Mouse (Mus musculus) gonadal fat pad, adult 2 months (tissue): ENCODE data around the gene Tmem189. TPM values are rescaled to one million over a fixed set of nuclear protein-coding genes. Genes with fewer than 3 reads are reported as not detected.
A peak's percentile ranks its signal among the peaks of the same experiment; 100 is the strongest.

Experiments used
- DNase-seq: peaks from one replicate; pipeline ENCODE4 v3.0.0-alpha.2; 2012; ENCODE audit warnings: low read depth
- polyA plus RNA-seq: library from polyadenylated mRNA; depleted of rRNA; stranded (reverse); fragments of >200 nt; gene quantifications from 2 replicates; pipeline ENCODE4 v1.2.3, GENCODE M21; 2012; rRNA removed

Tmem189 gene
- 210 and 219 TPM in 2 replicates for polyA plus RNA-seq

- DNase-seq, result no peak
Observed at GRCm38 (mm10) chr2:167689501-167690218, at the start of gene Tmem189. TSS of gene Tmem189 (minus strand) at chr2:167689822.

GRCm38 (mm10) chr2:167739030-167739429 lies 49.4 kb upstream of the Tmem189 start:
- no peak for DNase-seq

- DNase-seq, result no peak
Observed at GRCm38 (mm10) chr2:167734861-167735260, 45.2 kb upstream of the Tmem189 start.

GRCm38 (mm10) chr2:167731149-167731548 lies 41.5 kb upstream of the Tmem189 start:
- DNase-seq, result no peak

- DNase-seq, result no peak
Observed at GRCm38 (mm10) chr2:167730036-167730435, 40.4 kb upstream of the Tmem189 start.

GRCm38 (mm10) chr2:167727161-167727560 lies 37.5 kb upstream of the Tmem189 start:
- no peak for DNase-seq

GRCm38 (mm10) chr2:167725879-167726278 lies 36.3 kb upstream of the Tmem189 start:
- no peak for DNase-seq

- no peak for DNase-seq
Observed at GRCm38 (mm10) chr2:167723589-167724206, 34.1 kb upstream of the Tmem189 start.

- no peak for DNase-seq
Observed at GRCm38 (mm10) chr2:167722538-167722937, 32.9 kb upstream of the Tmem189 start.

- no peak for DNase-seq
Observed at GRCm38 (mm10) chr2:167721159-167721882, 31.7 kb upstream of the Tmem189 start.

- DNase-seq, result no peak
Observed at GRCm38 (mm10) chr2:167719520-167719919, 29.9 kb upstream of the Tmem189 start.

GRCm38 (mm10) chr2:167717208-167717607 lies 27.6 kb upstream of the Tmem189 start:
- no peak for DNase-seq

GRCm38 (mm10) chr2:167715008-167715407 lies 25.4 kb upstream of the Tmem189 start:
- DNase-seq, result no peak

- DNase-seq, result no peak
Observed at GRCm38 (mm10) chr2:167714298-167714697, 24.7 kb upstream of the Tmem189 start.

GRCm38 (mm10) chr2:167712872-167713821 lies 23.5 kb upstream of the Tmem189 start:
- no peak for DNase-seq

- DNase-seq, result no peak
Observed at GRCm38 (mm10) chr2:167710574-167710973, 21.0 kb upstream of the Tmem189 start.

GRCm38 (mm10) chr2:167709969-167710368 lies 20.3 kb upstream of the Tmem189 start:
- no peak for DNase-seq

- DNase-seq, result no peak
Observed at GRCm38 (mm10) chr2:167708373-167708772, 18.8 kb upstream of the Tmem189 start.

GRCm38 (mm10) chr2:167706183-167706939 lies 16.7 kb upstream of the Tmem189 start:
- no peak for DNase-seq

- DNase-seq, result no peak
Observed at GRCm38 (mm10) chr2:167704409-167704808, 14.8 kb upstream of the Tmem189 start.

GRCm38 (mm10) chr2:167702126-167702525 lies 12.5 kb upstream of the Tmem189 start:
- peak; percentile 90 for DNase-seq
